16 mouse cellular contexts compared by ENCODE assay signal in the genomic region with DNA sequence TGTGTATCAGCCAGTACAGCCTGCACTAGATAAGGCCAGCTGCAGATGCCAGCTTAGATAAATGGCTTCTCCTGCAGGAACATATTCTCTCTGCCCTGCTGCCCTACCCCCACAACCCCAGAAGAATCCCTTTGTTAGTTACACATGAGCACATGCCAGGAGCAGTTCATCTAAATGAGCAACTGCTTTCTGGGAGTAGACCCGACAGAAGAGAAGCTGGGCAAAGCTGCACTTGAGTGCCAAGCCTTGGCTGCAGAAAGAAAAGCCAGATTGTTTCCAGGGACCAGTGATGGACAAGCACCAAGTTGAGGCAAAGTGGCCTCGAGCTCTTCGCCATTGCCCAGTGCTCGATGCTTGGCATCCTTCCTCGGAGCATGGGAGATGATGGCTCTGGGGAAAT. TPM values are rescaled to one million over a fixed set of nuclear protein-coding genes. Genes with fewer than 3 reads are reported as not detected.
A peak's percentile ranks its signal among the peaks of the same experiment; 100 is the strongest.
DNase-seq lines count a peak whose midpoint lies in the region; ATAC-seq and TF ChIP-seq lines count a peak whose summit lies in the region.
"Had no signal": no experiment of that assay in that cellular context is flagged by ENCODE, and none has a peak within 500 bp of the region (broad histone marks: within the 10 kb centered on the region; RNA-seq: fewer than 3 reads in every experiment).

No protein-coding gene starts in this region.

- DNase-seq in hindbrain, embryonic 14.5 days (ENCODE audit: low spot score) = no peak
- peak; percentile 10 for DNase-seq in midbrain, embryonic 14.5 days
- DNase-seq in cerebellum, adult 9-11 months = peak; percentile 18
- DNase-seq in midbrain, postnatal 0 days (ENCODE audit: low spot score) = peak; percentile 63
- DNase-seq: adrenal gland, postnatal 36 days; embryo, embryonic 11 days; lung, adult 18-20 months; lung, postnatal 4 days had no signal

- H3K4me3 ChIP-seq in hindbrain, embryonic 13.5 days = no peak overlapping the region
- no peak overlapping the region for H3K4me3 ChIP-seq in hindbrain, embryonic 14.5 days (replicated peaks; ENCODE audit: low read length)
- no peak overlapping the region for H3K4me3 ChIP-seq in midbrain, embryonic 14.5 days (replicated peaks; ENCODE audit: low read depth, low read length)
- H3K4me3 ChIP-seq in midbrain, embryonic 13.5 days (replicated peaks) = no peak overlapping the region
- H3K4me3 ChIP-seq in midbrain, postnatal 0 days (ENCODE audit: low read depth, low read length) = no peak overlapping the region
- H3K4me3 ChIP-seq: heart, embryonic 13.5 days; neural tube, embryonic 13.5 days had no signal

- no peak for TF ChIP-seq CTCF in midbrain, postnatal 0 days (IDR thresholded peaks at IDR 0.05)

- no peaks in the 10 kb centered on the region for H3K36me3 ChIP-seq in hindbrain, embryonic 13.5 days
- no peaks in the 10 kb centered on the region for H3K36me3 ChIP-seq in hindbrain, embryonic 14.5 days (replicated peaks; ENCODE audit: control insufficient read depth, insufficient read depth)
- H3K36me3 ChIP-seq in midbrain, embryonic 14.5 days (ENCODE audit: control insufficient read depth, insufficient read depth, low read length) = no peaks in the 10 kb centered on the region
- H3K36me3 ChIP-seq in midbrain, embryonic 13.5 days = no peaks in the 10 kb centered on the region
- H3K36me3 ChIP-seq in midbrain, postnatal 0 days (ENCODE audit: insufficient read depth, low read length) = no peaks in the 10 kb centered on the region
- H3K36me3 ChIP-seq: heart, embryonic 13.5 days; neural tube, embryonic 13.5 days had no signal

- H3K9me3 ChIP-seq in hindbrain, embryonic 13.5 days = no peaks in the 10 kb centered on the region
- no peaks in the 10 kb centered on the region for H3K9me3 ChIP-seq in hindbrain, embryonic 14.5 days (ENCODE audit: control insufficient read depth, low read length)
- no peaks in the 10 kb centered on the region for H3K9me3 ChIP-seq in midbrain, embryonic 14.5 days (ENCODE audit: control insufficient read depth, low read length)
- H3K9me3 ChIP-seq in midbrain, embryonic 13.5 days = no peaks in the 10 kb centered on the region
- H3K9me3 ChIP-seq in midbrain, postnatal 0 days (ENCODE audit: low read length) = no peaks in the 10 kb centered on the region
- H3K9me3 ChIP-seq: heart, embryonic 13.5 days; neural tube, embryonic 13.5 days had no signal

- ATAC-seq in hindbrain, embryonic 13.5 days (ENCODE audit: low FRiP score) = peak; percentile 57; the same call in 1 of the 2 replicates
- no peak; the same call in 1 of the 2 replicates for ATAC-seq in hindbrain, embryonic 14.5 days (ENCODE audit: low FRiP score)
- no peak for ATAC-seq in midbrain, embryonic 14.5 days (ENCODE audit: low FRiP score, low TSS enrichment)
- no peak for ATAC-seq in midbrain, embryonic 13.5 days
- ATAC-seq in midbrain, postnatal 0 days (ENCODE audit: low FRiP score) = no peak
- no peak for ATAC-seq in monocyte, adult 5-6 weeks (replicated peaks; ENCODE audit: insufficient number of reproducible peaks, low FRiP score, low TSS enrichment, poor library complexity, severe bottlenecking)
- ATAC-seq: CD4-positive, CD25-positive, alpha-beta regulatory T cell, adult 4 months had no signal

- H3K9ac ChIP-seq in hindbrain, embryonic 13.5 days = no peak overlapping the region
- H3K9ac ChIP-seq in hindbrain, embryonic 14.5 days = no peak overlapping the region
- H3K9ac ChIP-seq in midbrain, embryonic 14.5 days (replicated peaks; ENCODE audit: low read length) = no peak overlapping the region
- no peak overlapping the region for H3K9ac ChIP-seq in midbrain, embryonic 13.5 days (replicated peaks)
- H3K9ac ChIP-seq in midbrain, postnatal 0 days (replicated peaks; ENCODE audit: low read length, poor library complexity, severe bottlenecking) = no peak overlapping the region
- H3K9ac ChIP-seq: heart, embryonic 13.5 days; neural tube, embryonic 13.5 days had no signal

- no peak overlapping the region for H3K4me2 ChIP-seq in hindbrain, embryonic 13.5 days
- no peak overlapping the region for H3K4me2 ChIP-seq in hindbrain, embryonic 14.5 days (replicated peaks)
- H3K4me2 ChIP-seq in midbrain, embryonic 14.5 days (ENCODE audit: low read length) = no peak overlapping the region
- H3K4me2 ChIP-seq in midbrain, embryonic 13.5 days (replicated peaks) = no peak overlapping the region
- H3K4me2 ChIP-seq in midbrain, postnatal 0 days (ENCODE audit: low read depth, low read length, poor library complexity, severe bottlenecking) = no peak overlapping the region
- H3K4me2 ChIP-seq: heart, embryonic 13.5 days; neural tube, embryonic 13.5 days had no signal

- WGBS in hindbrain, embryonic 13.5 days = 64% methylated on average over 5 of the region's 5 CpGs
- WGBS in hindbrain, embryonic 14.5 days = 64% methylated on average over 5 of the region's 5 CpGs
- WGBS in midbrain, embryonic 14.5 days = 75% methylated on average over 5 of the region's 5 CpGs
- 78% methylated on average over 5 of the region's 5 CpGs for WGBS in midbrain, embryonic 13.5 days
- WGBS in midbrain, postnatal 0 days = 77% methylated on average over 5 of the region's 5 CpGs

- H3K27me3 ChIP-seq in hindbrain, embryonic 13.5 days = peaks cover 28% of the 10 kb centered on the region
- peaks cover 2% of the 10 kb centered on the region; the same call in 1 of the 2 replicates for H3K27me3 ChIP-seq in hindbrain, embryonic 14.5 days (ENCODE audit: control insufficient read depth, insufficient read depth, low read length)
- peaks cover 8% of the 10 kb centered on the region; the same call in 1 of the 2 replicates for H3K27me3 ChIP-seq in midbrain, embryonic 14.5 days (ENCODE audit: control insufficient read depth, insufficient read depth, low read length)
- H3K27me3 ChIP-seq in midbrain, embryonic 13.5 days = peaks cover 72% of the 10 kb centered on the region
- peaks cover 13% of the 10 kb centered on the region for H3K27me3 ChIP-seq in midbrain, postnatal 0 days (ENCODE audit: insufficient read depth, low read length)

- H3K4me1 ChIP-seq in hindbrain, embryonic 13.5 days (replicated peaks) = peaks cover 14% of the 10 kb centered on the region
- H3K4me1 ChIP-seq in hindbrain, embryonic 14.5 days (replicated peaks; ENCODE audit: control insufficient read depth, insufficient read depth, low read length) = peaks cover 15% of the 10 kb centered on the region
- H3K4me1 ChIP-seq in midbrain, embryonic 14.5 days (ENCODE audit: control insufficient read depth, insufficient read depth, low read length) = peaks cover 12% of the 10 kb centered on the region
- peaks cover 15% of the 10 kb centered on the region for H3K4me1 ChIP-seq in midbrain, embryonic 13.5 days (replicated peaks)
- no peaks in the 10 kb centered on the region; the same call in 1 of the 2 replicates for H3K4me1 ChIP-seq in midbrain, postnatal 0 days (ENCODE audit: insufficient read depth, low read length)

- no peak overlapping the region for H3K27ac ChIP-seq in hindbrain, embryonic 13.5 days
- no peak overlapping the region for H3K27ac ChIP-seq in hindbrain, embryonic 14.5 days
- H3K27ac ChIP-seq in midbrain, embryonic 14.5 days (replicated peaks; ENCODE audit: low read depth, low read length) = no peak overlapping the region
- no peak overlapping the region for H3K27ac ChIP-seq in midbrain, embryonic 13.5 days
- no peak overlapping the region for H3K27ac ChIP-seq in midbrain, postnatal 0 days (ENCODE audit: low read depth, low read length)
- H3K27ac ChIP-seq: heart, embryonic 13.5 days; neural tube, embryonic 13.5 days had no signal

RNA-seq across cellular contexts. Expression of gene Gm10320, which starts 46.8 kb away (rescaled TPM):
- 0.99 and 1.1 TPM in 2 replicates for polyA plus RNA-seq in hindbrain, embryonic 13.5 days (2015; fragmentation: Nextera tagmentation; extraction: Ambion mirVana)
- 1.2 and 1.3 TPM in 2 replicates for polyA plus RNA-seq in hindbrain, embryonic 14.5 days (2014; fragmentation: Nextera tagmentation; extraction: Ambion mirVana)
- 0.67 and 0.70 TPM in 2 replicates for polyA plus RNA-seq in midbrain, embryonic 14.5 days (2014; fragmentation: Nextera tagmentation; extraction: Ambion mirVana)
- polyA plus RNA-seq in midbrain, embryonic 13.5 days (2015; fragmentation: Nextera tagmentation; extraction: Ambion mirVana) = 0.51 and 2.4 TPM in 2 replicates
- not detected in 2 replicates for total RNA-seq in midbrain, postnatal 0 days (2014; rRNA removed)
- polyA plus RNA-seq in midbrain, postnatal 0 days (2015; fragmentation: Nextera tagmentation; extraction: Ambion mirVana) = 0.43 and 1.2 TPM in 2 replicates
- total RNA-seq in monocyte, adult 5-6 weeks (2017) = 1.6 TPM in 1 of 3 replicates, not detected in the others
- total RNA-seq: hematopoietic stem cell, adult 5-6 weeks; left cerebral cortex, adult 8-10 months had no signal
